Mouse (Mus musculus): ENCODE measurements at regions not wholly inside any gene's neighbourhood (a gene's known extent, or its start where the extent isn't known, plus 50 kb on each side); places are given as distances from the start of the nearest gene placed in this dataset.

GRCm38 (mm10) chr5:106284731-106285130 is 173.2 kb downstream of the Barhl2 start:
- Histone ChIP-seq H3K27me3 (ENCODE audit: control insufficient read depth, insufficient read depth, low read length) (no peaks in the 10 kb centered on the region), H3K4me2 (replicated peaks; ENCODE audit: low read depth, low read length, severe bottlenecking) (no peak overlapping the region), H3K4me3 (replicated peaks; ENCODE audit: low read length) (no peak overlapping the region), H3K4me1 (ENCODE audit: control insufficient read depth, insufficient read depth, low read length) (no peaks in the 10 kb centered on the region), H3K9ac (ENCODE audit: low read depth, low read length, severe bottlenecking) (no peak overlapping the region), H3K27ac (replicated peaks; ENCODE audit: low read depth, low read length) (no peak overlapping the region), H3K36me3 (ENCODE audit: control insufficient read depth, insufficient read depth, low read length) (no peaks in the 10 kb centered on the region), H3K9me3 (ENCODE audit: control insufficient read depth, low read length) (0 out of 2 replicates have a peak, but pooled peaks cover 1% of the 10 kb centered on the region)
- DNase-seq (ENCODE audit: low spot score) (no peak), ATAC-seq (ENCODE audit: low FRiP score, low read depth) (no peak)
- TF ChIP-seq POLR2A (IDR thresholded peaks at IDR 0.05; ENCODE audit: borderline replicate concordance, extremely low read depth, insufficient read depth, insufficient read length) = no peak
- WGBS = 29% methylated on average over 9 of the region's 9 CpGs

GRCm38 (mm10) chr5:106282646-106283045 is 175.3 kb downstream of the Barhl2 start:
- no peaks in the 10 kb centered on the region for H3K4me1 ChIP-seq (ENCODE audit: control insufficient read depth, insufficient read depth, low read length)
- H3K4me2 ChIP-seq (replicated peaks; ENCODE audit: low read depth, low read length, severe bottlenecking) = no peak overlapping the region
- H3K27me3 ChIP-seq (ENCODE audit: control insufficient read depth, insufficient read depth, low read length) = no peaks in the 10 kb centered on the region
- H3K27ac ChIP-seq (replicated peaks; ENCODE audit: low read depth, low read length) = no peak overlapping the region
- H3K4me3 ChIP-seq (replicated peaks; ENCODE audit: low read length) = no peak overlapping the region
- no peak overlapping the region for H3K9ac ChIP-seq (ENCODE audit: low read depth, low read length, severe bottlenecking)
- no peaks in the 10 kb centered on the region for H3K36me3 ChIP-seq (ENCODE audit: control insufficient read depth, insufficient read depth, low read length)
- 45% methylated on average over 9 of the region's 9 CpGs for WGBS
- 0 out of 2 replicates have a peak, but pooled peaks cover 3% of the 10 kb centered on the region for H3K9me3 ChIP-seq (ENCODE audit: control insufficient read depth, low read length)
- TF ChIP-seq POLR2A (IDR thresholded peaks at IDR 0.05; ENCODE audit: borderline replicate concordance, extremely low read depth, insufficient read depth, insufficient read length) = no peak
- no peak for ATAC-seq (ENCODE audit: low FRiP score, low read depth)
- DNase-seq (ENCODE audit: low spot score) = no peak

GRCm38 (mm10) chr5:106277786-106278185 is 180.2 kb downstream of the Barhl2 start:
- no peak overlapping the region for H3K4me2 ChIP-seq (replicated peaks; ENCODE audit: low read depth, low read length, severe bottlenecking)
- H3K4me3 ChIP-seq (replicated peaks; ENCODE audit: low read length) = no peak overlapping the region
- ATAC-seq (ENCODE audit: low FRiP score, low read depth) (no peak), DNase-seq (ENCODE audit: low spot score) (no peak)
- H3K4me1 ChIP-seq (ENCODE audit: control insufficient read depth, insufficient read depth, low read length) = no peaks in the 10 kb centered on the region
- H3K36me3 ChIP-seq (ENCODE audit: control insufficient read depth, insufficient read depth, low read length) = no peaks in the 10 kb centered on the region
- 90% methylated on average over 8 of the region's 8 CpGs for WGBS
- no peak for TF ChIP-seq POLR2A (IDR thresholded peaks at IDR 0.05; ENCODE audit: borderline replicate concordance, extremely low read depth, insufficient read depth, insufficient read length)
- H3K9me3 ChIP-seq (ENCODE audit: control insufficient read depth, low read length) = 0 out of 2 replicates have a peak, but pooled peaks cover 3% of the 10 kb centered on the region
- H3K9ac ChIP-seq (ENCODE audit: low read depth, low read length, severe bottlenecking) = no peak overlapping the region
- no peak overlapping the region for H3K27ac ChIP-seq (replicated peaks; ENCODE audit: low read depth, low read length)
- no peaks in the 10 kb centered on the region for H3K27me3 ChIP-seq (ENCODE audit: control insufficient read depth, insufficient read depth, low read length)

GRCm38 (mm10) chr5:106277231-106277630 is 180.7 kb downstream of the Barhl2 start:
- WGBS = 77% methylated on average over 9 of the region's 9 CpGs

GRCm38 (mm10) chr5:106276186-106276585 is 181.8 kb downstream of the Barhl2 start:
- Histone ChIP-seq H3K27ac (replicated peaks; ENCODE audit: low read depth, low read length) (no peak overlapping the region), H3K9ac (ENCODE audit: low read depth, low read length, severe bottlenecking) (no peak overlapping the region), H3K36me3 (ENCODE audit: control insufficient read depth, insufficient read depth, low read length) (no peaks in the 10 kb centered on the region), H3K9me3 (ENCODE audit: control insufficient read depth, low read length) (0 out of 2 replicates have a peak, but pooled peaks cover 3% of the 10 kb centered on the region), H3K4me2 (replicated peaks; ENCODE audit: low read depth, low read length, severe bottlenecking) (no peak overlapping the region), H3K4me1 (ENCODE audit: control insufficient read depth, insufficient read depth, low read length) (no peaks in the 10 kb centered on the region), H3K4me3 (replicated peaks; ENCODE audit: low read length) (no peak overlapping the region), H3K27me3 (ENCODE audit: control insufficient read depth, insufficient read depth, low read length) (no peaks in the 10 kb centered on the region)
- no peak for DNase-seq (ENCODE audit: low spot score)
- TF ChIP-seq POLR2A (IDR thresholded peaks at IDR 0.05; ENCODE audit: borderline replicate concordance, extremely low read depth, insufficient read depth, insufficient read length) = no peak
- no peak for ATAC-seq (ENCODE audit: low FRiP score, low read depth)
- WGBS = 13% methylated on average over 2 of the region's 2 CpGs

More at GRCm38 (mm10) chr5:106277231-106277630, 180.7 kb downstream of the Barhl2 start:
- Histone ChIP-seq H3K4me1 (ENCODE audit: control insufficient read depth, insufficient read depth, low read length) (no peaks in the 10 kb centered on the region), H3K4me3 (replicated peaks; ENCODE audit: low read length) (no peak overlapping the region), H3K9me3 (ENCODE audit: control insufficient read depth, low read length) (0 out of 2 replicates have a peak, but pooled peaks cover 3% of the 10 kb centered on the region), H3K4me2 (replicated peaks; ENCODE audit: low read depth, low read length, severe bottlenecking) (no peak overlapping the region), H3K9ac (ENCODE audit: low read depth, low read length, severe bottlenecking) (no peak overlapping the region), H3K27ac (replicated peaks; ENCODE audit: low read depth, low read length) (no peak overlapping the region), H3K27me3 (ENCODE audit: control insufficient read depth, insufficient read depth, low read length) (no peaks in the 10 kb centered on the region), H3K36me3 (ENCODE audit: control insufficient read depth, insufficient read depth, low read length) (no peaks in the 10 kb centered on the region)
- ATAC-seq (ENCODE audit: low FRiP score, low read depth) = no peak
- TF ChIP-seq POLR2A (IDR thresholded peaks at IDR 0.05; ENCODE audit: borderline replicate concordance, extremely low read depth, insufficient read depth, insufficient read length) = no peak
- DNase-seq (ENCODE audit: low spot score) = no peak

GRCm38 (mm10) chr5:106274617-106275016 is 183.3 kb downstream of the Barhl2 start:
- WGBS = 33% methylated on average over 10 of the region's 10 CpGs
- TF ChIP-seq POLR2A (IDR thresholded peaks at IDR 0.05; ENCODE audit: borderline replicate concordance, extremely low read depth, insufficient read depth, insufficient read length) = no peak
- no peak for DNase-seq (ENCODE audit: low spot score)

More at GRCm38 (mm10) chr5:106274617-106275016, 183.3 kb downstream of the Barhl2 start:
- Histone ChIP-seq H3K9ac (ENCODE audit: low read depth, low read length, severe bottlenecking) (no peak overlapping the region), H3K4me2 (replicated peaks; ENCODE audit: low read depth, low read length, severe bottlenecking) (no peak overlapping the region), H3K4me1 (ENCODE audit: control insufficient read depth, insufficient read depth, low read length) (no peaks in the 10 kb centered on the region), H3K36me3 (ENCODE audit: control insufficient read depth, insufficient read depth, low read length) (no peaks in the 10 kb centered on the region), H3K9me3 (ENCODE audit: control insufficient read depth, low read length) (0 out of 2 replicates have a peak, but pooled peaks cover under 1% of the 10 kb centered on the region), H3K27me3 (ENCODE audit: control insufficient read depth, insufficient read depth, low read length) (no peaks in the 10 kb centered on the region), H3K4me3 (replicated peaks; ENCODE audit: low read length) (no peak overlapping the region), H3K27ac (replicated peaks; ENCODE audit: low read depth, low read length) (no peak overlapping the region)
- ATAC-seq (ENCODE audit: low FRiP score, low read depth) = no peak
